Mouse (Mus musculus): ENCODE results near the gene Ints2. TPM values are rescaled to one million over a fixed set of nuclear protein-coding genes. Genes with fewer than 3 reads are reported as not detected.

Gene Ints2
- total and polyA plus RNA-seq, 2 experiments from 2014 or later, result 11.9 to 25.9 TPM

DNA sequence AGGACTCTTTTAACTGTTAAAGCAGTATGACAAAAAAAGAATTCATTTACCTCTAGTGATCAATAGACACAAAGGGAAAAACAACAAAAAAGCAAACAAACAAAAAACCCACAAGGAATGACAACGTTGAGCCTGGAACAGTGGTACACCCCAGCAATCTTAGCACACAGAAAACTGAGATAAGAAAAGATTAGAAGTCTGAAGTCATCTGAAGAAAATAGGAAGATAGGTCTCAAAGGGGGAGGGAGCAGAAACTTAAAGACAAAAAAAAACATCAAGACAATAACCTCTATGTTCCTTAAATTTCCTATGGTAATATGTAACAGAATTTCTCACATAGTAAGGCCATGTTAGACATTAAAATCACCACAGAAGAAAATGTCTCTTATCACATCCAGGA, 4.0 kb downstream of the Ints2 start:
- no peak for DNase-seq (ENCODE audit: low spot score)
- H3K4me1 ChIP-seq (ENCODE audit: insufficient read depth, low read length), result 0 out of 2 replicates have a peak, but pooled peaks cover 3% of the 10 kb centered on the region
- H3K4me3 ChIP-seq (ENCODE audit: low read depth, low read length), result no peak overlapping the region
- no peaks in the 10 kb centered on the region for H3K27me3 ChIP-seq (ENCODE audit: insufficient read depth, low read length)
- no peak overlapping the region for H3K9ac ChIP-seq (replicated peaks; ENCODE audit: low read length, poor library complexity, severe bottlenecking)
- no peak for ATAC-seq (ENCODE audit: low FRiP score)
- peaks cover 11% of the 10 kb centered on the region for H3K36me3 ChIP-seq (ENCODE audit: insufficient read depth, low read length)
- H3K9me3 ChIP-seq (ENCODE audit: low read length), result no peaks in the 10 kb centered on the region
- no peak for TF ChIP-seq CTCF (IDR thresholded peaks at IDR 0.05)
- no peak overlapping the region for H3K27ac ChIP-seq (ENCODE audit: low read depth, low read length)
- 86% methylated on average over 1 of the region's 1 CpGs for WGBS
- H3K4me2 ChIP-seq (ENCODE audit: low read depth, low read length, poor library complexity, severe bottlenecking), result no peak overlapping the region

DNA sequence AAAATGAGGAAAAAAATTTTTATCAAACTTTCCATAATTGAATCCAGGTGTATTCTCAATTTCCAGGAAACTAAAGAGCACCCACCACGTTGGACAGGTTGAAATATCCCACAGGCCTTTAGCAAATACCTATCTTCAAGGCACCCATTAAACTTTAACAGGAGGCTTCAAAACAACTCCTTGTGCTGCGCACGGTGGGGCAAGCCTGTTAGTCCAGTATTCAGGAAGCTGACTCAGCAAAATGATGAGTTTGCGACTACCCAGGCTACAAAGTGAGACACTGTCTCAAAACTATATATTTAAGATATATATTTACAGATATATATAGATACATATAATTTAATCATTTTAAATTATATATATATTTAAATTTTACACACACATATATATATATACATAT, 24.9 kb downstream of the Ints2 start:
- DNase-seq (ENCODE audit: low spot score) (no peak), ATAC-seq (ENCODE audit: low FRiP score) (no peak)
- 91% methylated on average over 4 of the region's 4 CpGs for WGBS
- no peaks in the 10 kb centered on the region for H3K4me1 ChIP-seq (ENCODE audit: insufficient read depth, low read length)
- H3K9ac ChIP-seq (replicated peaks; ENCODE audit: low read length, poor library complexity, severe bottlenecking), result no peak overlapping the region
- H3K27me3 ChIP-seq (ENCODE audit: insufficient read depth, low read length), result no peaks in the 10 kb centered on the region
- TF ChIP-seq CTCF (IDR thresholded peaks at IDR 0.05), result no peak
- H3K36me3 ChIP-seq (ENCODE audit: insufficient read depth, low read length), result peaks cover 35% of the 10 kb centered on the region
- no peaks in the 10 kb centered on the region for H3K9me3 ChIP-seq (ENCODE audit: low read length)
- H3K4me3 ChIP-seq (ENCODE audit: low read depth, low read length), result no peak overlapping the region
- H3K4me2 ChIP-seq (ENCODE audit: low read depth, low read length, poor library complexity, severe bottlenecking), result no peak overlapping the region
- H3K27ac ChIP-seq (ENCODE audit: low read depth, low read length), result no peak overlapping the region

DNA sequence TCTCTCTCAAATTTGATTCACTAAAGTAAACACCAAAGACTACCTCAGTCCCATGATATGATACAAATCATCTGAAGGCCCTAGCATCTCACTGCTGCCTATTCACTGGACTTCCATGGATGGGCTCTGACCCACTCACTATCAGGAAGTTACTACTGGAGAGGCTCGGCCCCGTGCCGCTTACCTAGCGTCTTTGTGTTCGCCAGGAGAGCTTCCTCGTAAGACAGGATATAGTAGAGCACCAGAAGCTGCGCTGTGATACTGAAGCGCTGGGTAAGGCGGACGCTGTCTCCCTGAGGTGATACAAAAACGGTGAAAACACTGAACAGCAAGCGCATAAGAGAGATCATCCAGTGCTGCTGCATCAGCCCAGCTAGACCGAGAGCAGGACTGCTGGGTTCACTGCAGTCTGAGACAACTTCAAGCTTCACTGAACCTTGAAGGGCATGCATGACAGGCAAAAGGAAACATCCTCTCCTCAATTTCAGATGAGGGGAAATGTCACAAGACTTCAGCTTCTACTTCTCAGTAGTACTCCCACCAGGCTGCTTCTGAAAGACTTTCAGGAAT, 25.5 kb downstream of the Ints2 start:
- no peaks in the 10 kb centered on the region for H3K9me3 ChIP-seq (ENCODE audit: low read length)
- H3K36me3 ChIP-seq (ENCODE audit: insufficient read depth, low read length), result peaks cover 35% of the 10 kb centered on the region
- H3K4me1 ChIP-seq (ENCODE audit: insufficient read depth, low read length), result no peaks in the 10 kb centered on the region
- DNase-seq (ENCODE audit: low spot score) (no peak), ATAC-seq (ENCODE audit: low FRiP score) (no peak)
- no peak overlapping the region for H3K4me2 ChIP-seq (ENCODE audit: low read depth, low read length, poor library complexity, severe bottlenecking)
- H3K27me3 ChIP-seq (ENCODE audit: insufficient read depth, low read length), result no peaks in the 10 kb centered on the region
- no peak overlapping the region for H3K9ac ChIP-seq (replicated peaks; ENCODE audit: low read length, poor library complexity, severe bottlenecking)
- no peak for TF ChIP-seq CTCF (IDR thresholded peaks at IDR 0.05)
- 96% methylated on average over 13 of the region's 13 CpGs for WGBS
- no peak overlapping the region for H3K4me3 ChIP-seq (ENCODE audit: low read depth, low read length)
- H3K27ac ChIP-seq (ENCODE audit: low read depth, low read length), result no peak overlapping the region

DNA sequence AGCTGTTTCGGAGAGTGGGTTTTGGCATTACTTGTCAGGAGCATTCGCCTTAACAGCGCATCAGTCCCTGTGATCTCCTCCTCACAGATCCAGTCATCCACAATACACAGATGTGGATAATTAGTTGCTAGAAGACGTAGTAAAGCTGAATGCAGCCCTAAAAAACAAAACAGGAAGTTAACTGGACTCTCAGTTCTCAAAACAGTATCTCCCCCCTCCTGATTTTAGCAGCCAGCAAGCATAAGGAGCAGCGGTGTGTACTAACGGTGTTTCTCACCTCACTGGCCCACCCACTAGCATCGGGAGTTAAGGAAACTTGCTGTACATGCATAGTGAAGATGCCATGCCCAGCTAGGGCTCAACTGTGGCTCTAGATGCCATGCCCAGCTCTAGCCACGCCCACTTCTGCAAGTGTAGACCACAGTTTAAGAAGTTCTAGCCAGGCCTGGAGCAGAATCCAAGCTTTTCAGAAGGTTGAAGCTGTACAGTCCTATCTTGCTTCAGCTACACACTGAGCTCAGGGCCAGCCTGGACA, 30.7 kb downstream of the Ints2 start:
- Histone ChIP-seq H3K27ac (ENCODE audit: low read depth, low read length) (no peak overlapping the region), H3K9ac (replicated peaks; ENCODE audit: low read length, poor library complexity, severe bottlenecking) (no peak overlapping the region), H3K9me3 (ENCODE audit: low read length) (no peaks in the 10 kb centered on the region), H3K4me3 (ENCODE audit: low read depth, low read length) (no peak overlapping the region), H3K4me1 (ENCODE audit: insufficient read depth, low read length) (no peaks in the 10 kb centered on the region), H3K27me3 (ENCODE audit: insufficient read depth, low read length) (no peaks in the 10 kb centered on the region), H3K4me2 (ENCODE audit: low read depth, low read length, poor library complexity, severe bottlenecking) (no peak overlapping the region), H3K36me3 (ENCODE audit: insufficient read depth, low read length) (peaks cover 30% of the 10 kb centered on the region)
- TF ChIP-seq CTCF (IDR thresholded peaks at IDR 0.05), result no peak
- ATAC-seq (ENCODE audit: low FRiP score), result no peak
- DNase-seq (ENCODE audit: low spot score), result no peak
- WGBS, result 91% methylated on average over 8 of the region's 8 CpGs

DNA sequence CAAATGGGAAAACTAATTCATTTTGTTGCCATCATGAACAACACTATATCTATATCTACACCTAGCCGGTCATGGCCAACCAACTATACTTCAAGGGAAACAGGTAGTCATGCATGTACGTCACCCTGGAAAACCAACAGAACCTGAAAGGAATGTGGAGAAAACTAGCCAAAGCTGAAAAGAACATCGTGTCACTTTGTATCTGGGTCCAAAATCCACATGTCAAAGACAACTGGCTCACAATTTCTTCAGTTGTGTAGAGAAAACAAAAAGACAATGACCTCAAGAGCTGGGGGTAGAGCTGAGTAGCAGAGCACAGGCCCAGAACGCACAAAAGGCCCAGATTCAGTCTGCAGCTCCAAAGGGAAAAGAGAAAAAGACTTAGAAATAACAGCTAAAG, 31.6 kb downstream of the Ints2 start:
- no peaks in the 10 kb centered on the region for H3K9me3 ChIP-seq (ENCODE audit: low read length)
- 79% methylated on average over 4 of the region's 4 CpGs for WGBS
- no peak for TF ChIP-seq CTCF (IDR thresholded peaks at IDR 0.05)
- no peak for DNase-seq (ENCODE audit: low spot score)
- no peak overlapping the region for H3K9ac ChIP-seq (replicated peaks; ENCODE audit: low read length, poor library complexity, severe bottlenecking)
- no peak overlapping the region for H3K4me3 ChIP-seq (ENCODE audit: low read depth, low read length)
- H3K27ac ChIP-seq (ENCODE audit: low read depth, low read length), result no peak overlapping the region
- peaks cover 23% of the 10 kb centered on the region; the same call in 1 of the 2 replicates for H3K36me3 ChIP-seq (ENCODE audit: insufficient read depth, low read length)
- H3K27me3 ChIP-seq (ENCODE audit: insufficient read depth, low read length), result no peaks in the 10 kb centered on the region
- no peaks in the 10 kb centered on the region for H3K4me1 ChIP-seq (ENCODE audit: insufficient read depth, low read length)
- ATAC-seq (ENCODE audit: low FRiP score), result no peak
- no peak overlapping the region for H3K4me2 ChIP-seq (ENCODE audit: low read depth, low read length, poor library complexity, severe bottlenecking)

DNA sequence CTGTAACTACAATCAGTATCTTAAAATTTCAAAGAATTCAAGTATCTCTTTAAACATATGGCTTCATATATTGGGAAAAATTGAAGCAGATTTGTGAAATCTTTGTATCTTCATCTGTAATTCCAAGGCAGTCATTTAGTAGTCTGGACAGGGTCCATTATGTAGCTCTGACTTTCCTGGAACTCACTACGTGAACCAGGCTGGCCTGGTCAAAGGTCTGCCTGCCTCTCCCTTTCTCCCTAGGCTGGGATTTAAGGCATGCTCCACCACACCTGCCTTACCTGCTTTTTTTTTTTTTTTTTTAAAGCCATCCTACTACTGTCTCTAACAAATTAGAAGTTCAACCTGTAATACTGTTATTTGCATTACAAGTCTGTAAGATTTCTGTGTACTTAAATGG, 45.6 kb downstream of the Ints2 start:
- Histone ChIP-seq H3K4me1 (ENCODE audit: insufficient read depth, low read length) (no peaks in the 10 kb centered on the region), H3K36me3 (ENCODE audit: insufficient read depth, low read length) (peaks cover 5% of the 10 kb centered on the region), H3K9ac (replicated peaks; ENCODE audit: low read length, poor library complexity, severe bottlenecking) (no peak overlapping the region), H3K9me3 (ENCODE audit: low read length) (no peaks in the 10 kb centered on the region), H3K4me3 (ENCODE audit: low read depth, low read length) (no peak overlapping the region), H3K27me3 (ENCODE audit: insufficient read depth, low read length) (no peaks in the 10 kb centered on the region), H3K27ac (ENCODE audit: low read depth, low read length) (no peak overlapping the region), H3K4me2 (ENCODE audit: low read depth, low read length, poor library complexity, severe bottlenecking) (no peak overlapping the region)
- ATAC-seq (ENCODE audit: low FRiP score) (no peak), DNase-seq (ENCODE audit: low spot score) (no peak)
- WGBS, result 71% methylated on average over 1 of the region's 1 CpGs
- no peak for TF ChIP-seq CTCF (IDR thresholded peaks at IDR 0.05)

Measured in midbrain, postnatal 0 days (tissue).